Mouse (Mus musculus) heart, embryonic 13.5 days (tissue): ENCODE data around the gene Aspdh. TPM values are rescaled to one million over a fixed set of nuclear protein-coding genes. Genes with fewer than 3 reads are reported as not detected.

Source experiments
- ATAC-seq: fragments of 200-750 bp; cut with Nextera tagmentation; 2 replicates; pipeline ENCODE4 v1.8.0; 2017; ENCODE audit warnings: moderate TSS enrichment; ENCODE audit not compliant: insufficient number of reproducible peaks, low FRiP score, low TSS enrichment; ENCODE audit errors: extremely low read depth
- H3K27ac ChIP-seq: fragments of 300-500 bp; sonication (generic); replicated peaks from 2 replicates; pipeline ENCODE4 v1.5.1; 2015; ENCODE audit warnings: moderate library complexity, mild to moderate bottlenecking, inconsistent platforms
- H3K27me3 ChIP-seq: fragments of 300-500 bp; sonication (generic); replicated peaks from 2 replicates; pipeline ENCODE4 v1.6.1; 2015; ENCODE audit warnings: mild to moderate bottlenecking, inconsistent platforms
- H3K36me3 ChIP-seq: fragments of 300-500 bp; sonication (generic); 2 replicates; pipeline ENCODE4 v1.6.1; 2015; ENCODE audit warnings: mild to moderate bottlenecking, inconsistent platforms
- H3K4me1 ChIP-seq: fragments of 300-500 bp; sonication (generic); 2 replicates; pipeline ENCODE4 v1.6.1; 2015; ENCODE audit warnings: inconsistent platforms
- H3K4me2 ChIP-seq: fragments of 300-500 bp; sonication (generic); 2 replicates; pipeline ENCODE4 v1.6.1; 2015; ENCODE audit warnings: inconsistent platforms, mild to moderate bottlenecking, moderate library complexity
- H3K4me3 ChIP-seq: fragments of 300-500 bp; sonication (generic); 2 replicates; pipeline ENCODE4 v1.5.1; 2015; ENCODE audit warnings: moderate library complexity, mild to moderate bottlenecking, inconsistent platforms
- H3K9ac ChIP-seq: fragments of 300-500 bp; sonication (generic); 2 replicates; pipeline ENCODE4 v1.6.1; 2015; ENCODE audit warnings: inconsistent platforms, mild to moderate bottlenecking, moderate library complexity
- H3K9me3 ChIP-seq: fragments of 300-500 bp; sonication (generic); 2 replicates; pipeline ENCODE4 v1.6.1; 2016; ENCODE audit warnings: inconsistent platforms
- WGBS: fragments of 180-500 bp; shearing (Covaris S2); methylation state at CpG from one replicate; pipeline ENCODE4 v1.1.7; 2015; ENCODE audit warnings: mixed read lengths; 5-methylcytosine and 5-hydroxymethylcytosine counted together
- polyA plus RNA-seq: library from polyadenylated mRNA; unstranded; fragments of >200 nt; fragmentation: Nextera tagmentation; extraction: Ambion mirVana; gene quantifications from 2 replicates; pipeline ENCODE4 v1.2.1, GENCODE M21; 2015

Aspdh gene
- polyA plus RNA-seq, 1 experiment from 2014 or later, result 0.70 TPM

GRCm38 (mm10) chr7:44466888-44467311, 1.7 kb downstream of the Aspdh start:
- no peak for ATAC-seq
- peak overlapping the region; percentile 80 for H3K4me2 ChIP-seq
- no peak overlapping the region for H3K27ac ChIP-seq
- no peak overlapping the region for H3K9ac ChIP-seq
- H3K27me3 ChIP-seq, result peaks cover 34% of the 10 kb centered on the region
- H3K4me1 ChIP-seq, result peaks cover 79% of the 10 kb centered on the region
- H3K4me3 ChIP-seq, result peak overlapping the region; percentile 70; the same call in 1 of the 2 replicates
- peaks cover 19% of the 10 kb centered on the region for H3K36me3 ChIP-seq
- H3K9me3 ChIP-seq, result no peaks in the 10 kb centered on the region
- 81% methylated on average over 16 of the region's 16 CpGs for WGBS

- Histone ChIP-seq H3K4me1 (peaks cover 80% of the 10 kb centered on the region), H3K4me2 (peak within 1 kb of the TSS; percentile 80), H3K27ac (peak within 1 kb of the TSS; percentile 99), H3K4me3 (peak within 1 kb of the TSS; percentile 70), H3K9ac (peak within 1 kb of the TSS; percentile 86), H3K9me3 (no peaks in the 10 kb centered on the region), H3K27me3 (peaks cover 24% of the 10 kb centered on the region), H3K36me3 (peaks cover 12% of the 10 kb centered on the region)
- peak; percentile 80 for ATAC-seq
- under 1% methylated on average over 42 of the region's 42 CpGs for WGBS
These were observed 2.7 kb downstream of the Aspdh start, which contains the start of gene Josd2 for GRCm38 (mm10) chr7:44467811-44468411. Gene Josd2, plus strand, starts transcription at chr7:44467980.

- Histone ChIP-seq H3K27me3 (peaks cover 16% of the 10 kb centered on the region), H3K9me3 (no peaks in the 10 kb centered on the region), H3K36me3 (peaks cover 7% of the 10 kb centered on the region), H3K9ac (peak overlapping the region; percentile 86), H3K4me2 (peak overlapping the region; percentile 80), H3K4me3 (peak overlapping the region; percentile 70), H3K27ac (peak overlapping the region; percentile 99), H3K4me1 (peaks cover 78% of the 10 kb centered on the region)
- 25% methylated on average over 15 of the region's 15 CpGs for WGBS
- ATAC-seq, result no peak
These were observed 3.6 kb downstream of the Aspdh start for GRCm38 (mm10) chr7:44468644-44469285.

GRCm38 (mm10) chr7:44469677-44470675, 4.8 kb downstream of the Aspdh start:
- Histone ChIP-seq H3K9ac (peak overlapping the region; percentile 86), H3K36me3 (peaks cover 6% of the 10 kb centered on the region), H3K4me3 (peak overlapping the region; percentile 70), H3K9me3 (no peaks in the 10 kb centered on the region), H3K27ac (peak overlapping the region; percentile 99), H3K27me3 (peaks cover 4% of the 10 kb centered on the region; the same call in 1 of the 2 replicates), H3K4me2 (peak overlapping the region; percentile 80), H3K4me1 (peaks cover 77% of the 10 kb centered on the region)
- WGBS, result 53% methylated on average over 16 of the region's 16 CpGs
- no peak for ATAC-seq

- H3K9ac ChIP-seq, result peak overlapping the region; percentile 86
- peak overlapping the region; percentile 70; the same call in 1 of the 2 replicates for H3K4me3 ChIP-seq
- peaks cover 81% of the 10 kb centered on the region for H3K4me1 ChIP-seq
- peak overlapping the region; percentile 80 for H3K4me2 ChIP-seq
- peak overlapping the region; percentile 99 for H3K27ac ChIP-seq
- WGBS, result 62% methylated on average over 16 of the region's 16 CpGs
- peaks cover 6% of the 10 kb centered on the region for H3K36me3 ChIP-seq
- H3K27me3 ChIP-seq, result no peaks in the 10 kb centered on the region; the same call in 1 of the 2 replicates
- no peaks in the 10 kb centered on the region for H3K9me3 ChIP-seq
- ATAC-seq, result no peak
These were observed 5.8 kb downstream of the Aspdh start for GRCm38 (mm10) chr7:44470696-44471612.

GRCm38 (mm10) chr7:44471880-44472557, 6.8 kb downstream of the Aspdh start:
- peak overlapping the region; percentile 97 for H3K9ac ChIP-seq
- peak overlapping the region; percentile 80 for H3K4me2 ChIP-seq
- peaks cover under 1% of the 10 kb centered on the region; the same call in 1 of the 2 replicates for H3K27me3 ChIP-seq
- H3K27ac ChIP-seq, result peak overlapping the region; percentile 99
- WGBS, result 11% methylated on average over 6 of the region's 6 CpGs
- peak; percentile 39; the same call in 1 of the 2 replicates for ATAC-seq
- no peaks in the 10 kb centered on the region for H3K9me3 ChIP-seq
- peaks cover 6% of the 10 kb centered on the region for H3K36me3 ChIP-seq
- peaks cover 76% of the 10 kb centered on the region for H3K4me1 ChIP-seq
- H3K4me3 ChIP-seq, result peak overlapping the region; percentile 63

- H3K27ac ChIP-seq, result peak overlapping the region; percentile 99
- H3K4me3 ChIP-seq, result peak overlapping the region; percentile 63
- ATAC-seq, result 0 out of 2 replicates have a peak, but pooled peaks have one; percentile 0
- H3K27me3 ChIP-seq, result peaks cover 4% of the 10 kb centered on the region; the same call in 1 of the 2 replicates
- H3K4me2 ChIP-seq, result peak overlapping the region; percentile 80
- peaks cover 71% of the 10 kb centered on the region for H3K4me1 ChIP-seq
- 5% methylated on average over 1 of the region's 1 CpGs for WGBS
- no peaks in the 10 kb centered on the region for H3K9me3 ChIP-seq
- peaks cover 6% of the 10 kb centered on the region for H3K36me3 ChIP-seq
- peak overlapping the region; percentile 97 for H3K9ac ChIP-seq
These were observed 7.3 kb downstream of the Aspdh start for GRCm38 (mm10) chr7:44472558-44472885.

- peaks cover 6% of the 10 kb centered on the region for H3K36me3 ChIP-seq
- peak overlapping the region; percentile 97 for H3K9ac ChIP-seq
- peak overlapping the region; percentile 63 for H3K4me3 ChIP-seq
- H3K4me2 ChIP-seq, result peak overlapping the region; percentile 80
- no peaks in the 10 kb centered on the region for H3K9me3 ChIP-seq
- peaks cover 8% of the 10 kb centered on the region; the same call in 1 of the 2 replicates for H3K27me3 ChIP-seq
- H3K4me1 ChIP-seq, result peaks cover 72% of the 10 kb centered on the region
- WGBS, result 11% methylated on average over 9 of the region's 9 CpGs
- ATAC-seq, result peak; percentile 65
- H3K27ac ChIP-seq, result peak overlapping the region; percentile 99
These were observed 7.9 kb downstream of the Aspdh start for GRCm38 (mm10) chr7:44472961-44473646.

GRCm38 (mm10) chr7:44474419-44474818, 9.2 kb downstream of the Aspdh start:
- Histone ChIP-seq H3K4me3 (peak overlapping the region; percentile 63), H3K36me3 (peaks cover 3% of the 10 kb centered on the region), H3K27me3 (peaks cover 14% of the 10 kb centered on the region; the same call in 1 of the 2 replicates), H3K4me1 (peaks cover 66% of the 10 kb centered on the region), H3K9me3 (no peaks in the 10 kb centered on the region), H3K9ac (peak overlapping the region; percentile 97), H3K4me2 (peak overlapping the region; percentile 80), H3K27ac (peak overlapping the region; percentile 99)
- no peak for ATAC-seq
- 15% methylated on average over 4 of the region's 4 CpGs for WGBS
